Mouse (Mus musculus) ES-E14 (cell line): ENCODE results near the gene Uox.

Source experiments
- CHD2 ChIP-seq: IDR thresholded peaks from 2 replicates; pipeline ENCODE4 v1.6.1; 2014; ENCODE audit warnings: mild to moderate bottlenecking, low read depth, low read length, inconsistent platforms
- MAFK ChIP-seq: IDR thresholded peaks from 2 replicates; pipeline ENCODE4 v1.6.1; 2014; ENCODE audit warnings: mild to moderate bottlenecking, low read depth, low read length, inconsistent platforms; ENCODE audit not compliant: insufficient read depth
- ZC3H11A ChIP-seq: IDR thresholded peaks from 2 replicates; pipeline ENCODE4 v1.6.1; 2012; ENCODE audit warnings: low read depth, mild to moderate bottlenecking, inconsistent platforms, low read length, borderline replicate concordance

DNA sequence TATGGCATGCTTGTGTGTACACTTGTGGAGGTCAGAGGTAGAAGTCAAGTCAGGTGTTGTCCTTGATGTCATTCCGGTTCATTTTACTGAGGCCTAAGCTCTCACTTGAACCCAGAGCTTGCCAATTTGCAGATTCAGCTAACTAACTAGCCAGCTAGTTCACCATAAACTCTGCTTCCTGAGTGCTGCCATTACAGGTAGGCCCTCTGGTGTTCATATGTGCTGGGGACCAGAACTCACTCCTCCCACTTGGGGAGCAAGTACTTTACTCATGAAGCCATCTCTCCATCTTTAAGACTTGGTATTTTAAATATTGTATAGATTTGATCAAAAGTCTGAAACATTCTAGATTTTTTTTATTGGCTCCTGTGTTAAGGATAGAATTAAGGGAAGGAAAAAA lies 13.7 kb upstream of the Uox start:
- TF ChIP-seq MAFK (no peak), CHD2 (no peak), ZC3H11A (no peak)
